8 mouse cellular contexts compared by ENCODE assay signal in the genomic region with DNA sequence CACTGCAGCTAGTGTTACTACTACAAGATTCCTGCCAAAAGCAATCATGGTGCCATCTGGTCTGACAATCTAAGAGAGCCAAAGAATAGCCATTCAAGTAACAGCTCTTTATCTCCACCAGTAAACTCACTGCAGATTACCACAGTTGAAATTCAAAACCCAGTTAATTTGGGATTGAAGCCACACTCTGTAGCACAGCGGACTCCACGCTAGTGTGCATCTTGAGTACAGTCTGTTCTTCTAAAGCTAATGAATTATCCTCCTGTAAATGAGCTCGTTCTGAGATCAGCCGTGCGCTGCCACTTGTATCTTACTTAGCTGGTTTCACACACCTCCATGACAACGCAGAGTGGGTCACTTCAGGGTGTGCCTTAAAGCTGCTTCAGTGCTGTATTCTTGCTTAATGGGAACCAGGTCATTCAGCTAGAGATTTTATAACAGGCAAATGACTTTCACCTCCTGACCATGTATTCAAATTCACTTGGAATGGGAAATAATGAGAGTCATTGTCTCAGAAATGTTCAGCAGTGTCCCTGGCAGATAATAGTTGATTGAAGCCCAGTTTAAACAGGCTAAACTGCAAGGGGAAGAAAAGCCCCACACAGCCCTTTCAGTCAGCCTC.
DNase-seq lines count a peak whose midpoint lies in the region; ATAC-seq and TF ChIP-seq lines count a peak whose summit lies in the region.

No protein-coding gene starts in this region.

- 79% methylated on average over 6 of the region's 6 CpGs for WGBS in hindbrain, embryonic 10.5 days
- WGBS in intestine, embryonic 16.5 days, result 74% methylated on average over 6 of the region's 6 CpGs
- 81% methylated on average over 6 of the region's 6 CpGs for WGBS in stomach, postnatal 0 days

- H3K27ac ChIP-seq in ES-E14 (ENCODE audit: insufficient read depth, low read depth, low read length, poor library complexity, severe bottlenecking), result no peak overlapping the region
- no peak overlapping the region for H3K27ac ChIP-seq in hindbrain, embryonic 10.5 days
- H3K27ac ChIP-seq in intestine, embryonic 16.5 days (ENCODE audit: low read length), result no peak overlapping the region
- H3K27ac ChIP-seq in stomach, postnatal 0 days (replicated peaks), result no peak overlapping the region

- no peak for TF ChIP-seq EP300 in stomach, postnatal 0 days (optimal IDR thresholded peaks at IDR 0.05)

- no peak for TF ChIP-seq CTCF in stomach, postnatal 0 days (IDR thresholded peaks at IDR 0.05; ENCODE audit: low read depth)

- H3K27me3 ChIP-seq in hindbrain, embryonic 10.5 days (ENCODE audit: insufficient read depth, poor library complexity, severe bottlenecking), result no peaks in the 10 kb centered on the region
- H3K27me3 ChIP-seq in intestine, embryonic 16.5 days (replicated peaks; ENCODE audit: control insufficient read depth, insufficient read depth, low read length), result no peaks in the 10 kb centered on the region
- H3K27me3 ChIP-seq in stomach, postnatal 0 days (ENCODE audit: control insufficient read depth, insufficient read depth, low read length), result no peaks in the 10 kb centered on the region

- H3K9ac ChIP-seq in ES-E14 (ENCODE audit: insufficient read depth, low read depth, low read length, poor library complexity, severe bottlenecking), result no peak overlapping the region
- no peak overlapping the region for H3K9ac ChIP-seq in intestine, embryonic 16.5 days (ENCODE audit: low read depth, low read length)
- H3K9ac ChIP-seq in stomach, postnatal 0 days (ENCODE audit: low read length), result no peak overlapping the region

- in situ Hi-C loops in ES-E14 (cut with MboI; ENCODE audit: low sequenced_read_pairs in 2 of 2, unreplicated experiment in 2 of 2), result no loop called here

- peak; percentile 1 for DNase-seq in ES-E14 (ENCODE audit: low read depth, low spot score)
- peak; percentile 60 to 79 for DNase-seq in cerebellum, postnatal 14 days
- DNase-seq in hindbrain, embryonic 10.5 days (ENCODE audit: low spot score), result peak; percentile 3
- DNase-seq in left cerebral cortex, postnatal 36 days (ENCODE audit: low spot score in 2 of 2), result peak; percentile 52 to 54
- DNase-seq in c-Kit-positive CD71-positive TER-119-positive erythroid progenitor cells, embryonic 14.5 days (ENCODE audit: low spot score), result no peak
- DNase-seq in adrenal gland, postnatal 25 days, result no peak
- DNase-seq in stomach, postnatal 0 days (ENCODE audit: low spot score), result no peak

- no peak for ATAC-seq in intestine, embryonic 16.5 days
- no peak for ATAC-seq in stomach, postnatal 0 days (ENCODE audit: low FRiP score, low TSS enrichment)

- no peaks in the 10 kb centered on the region for H3K4me1 ChIP-seq in ES-E14 (ENCODE audit: control insufficient read depth in 2 of 2, insufficient read depth in 2 of 2, low read length in 2 of 2, poor library complexity in 1 of 2)
- H3K4me1 ChIP-seq in hindbrain, embryonic 10.5 days (replicated peaks), result peaks cover 6% of the 10 kb centered on the region; the same call in 1 of the 2 replicates
- no peaks in the 10 kb centered on the region for H3K4me1 ChIP-seq in intestine, embryonic 16.5 days (ENCODE audit: control insufficient read depth, insufficient read depth, low read length)
- H3K4me1 ChIP-seq in stomach, postnatal 0 days (replicated peaks; ENCODE audit: control insufficient read depth, insufficient read depth), result no peaks in the 10 kb centered on the region

- no peaks in the 10 kb centered on the region for H3K9me3 ChIP-seq in ES-E14 (ENCODE audit: control insufficient read depth, insufficient read depth, low read depth, low read length)
- H3K9me3 ChIP-seq in hindbrain, embryonic 10.5 days, result no peaks in the 10 kb centered on the region
- no peaks in the 10 kb centered on the region for H3K9me3 ChIP-seq in intestine, embryonic 16.5 days (ENCODE audit: control insufficient read depth, low read length)
- no peaks in the 10 kb centered on the region for H3K9me3 ChIP-seq in stomach, postnatal 0 days (ENCODE audit: control insufficient read depth, low read length)

- intact Hi-C loops in left cerebral cortex, postnatal 36 days (cut with DNase I), result no loop called here

- no peaks in the 10 kb centered on the region for H3K36me3 ChIP-seq in ES-E14 (ENCODE audit: control insufficient read depth, insufficient read depth, low read length, poor library complexity, severe bottlenecking)
- H3K36me3 ChIP-seq in hindbrain, embryonic 10.5 days, result no peaks in the 10 kb centered on the region
- H3K36me3 ChIP-seq in intestine, embryonic 16.5 days (ENCODE audit: control insufficient read depth, insufficient read depth, low read length), result no peaks in the 10 kb centered on the region
- H3K36me3 ChIP-seq in stomach, postnatal 0 days (ENCODE audit: control insufficient read depth, insufficient read depth, low read length), result no peaks in the 10 kb centered on the region

- H3K4me3 ChIP-seq in ES-E14 (ENCODE audit: insufficient read depth in 1 of 2, low read depth in 1 of 2, low read length in 2 of 2, poor library complexity in 1 of 2, severe bottlenecking in 1 of 2), result no peak overlapping the region
- no peak overlapping the region for H3K4me3 ChIP-seq in hindbrain, embryonic 10.5 days
- no peak overlapping the region for H3K4me3 ChIP-seq in intestine, embryonic 16.5 days (ENCODE audit: low read length)
- H3K4me3 ChIP-seq in stomach, postnatal 0 days (ENCODE audit: low read depth, low read length), result no peak overlapping the region

- H3K4me2 ChIP-seq in intestine, embryonic 16.5 days (ENCODE audit: low read depth, low read length), result no peak overlapping the region
- no peak overlapping the region for H3K4me2 ChIP-seq in stomach, postnatal 0 days (replicated peaks; ENCODE audit: low read depth)

TF ChIP-seq in ES-E14, 5 proteins besides CTCF, POLR2A, EP300 and RAD21:
- TF ChIP-seq ZNF384 (IDR thresholded peaks at IDR 0.05; ENCODE audit: low read depth, low read length), result no peak
- no peak for TF ChIP-seq ZC3H11A (IDR thresholded peaks at IDR 0.05; ENCODE audit: borderline replicate concordance, low read depth, low read length)
- no peak for TF ChIP-seq HCFC1 (IDR thresholded peaks at IDR 0.05; ENCODE audit: borderline replicate concordance, insufficient read depth, low read length)
- no peak for TF ChIP-seq MAFK (IDR thresholded peaks at IDR 0.05; ENCODE audit: insufficient read depth, low read depth, low read length)
- TF ChIP-seq CHD2 (IDR thresholded peaks at IDR 0.05; ENCODE audit: low read depth, low read length), result no peak
TF ChIP-seq in ES-E14: peak in this region for 0.

Comparison
In these comparisons a context has a peak if more than half of its experiments do, and no peak if none do; other contexts are left out.
1. DNase-seq: peak in ES-E14 (single experiment), cerebellum, postnatal 14 days (2 of 2), hindbrain, embryonic 10.5 days (single experiment) and left cerebral cortex, postnatal 36 days (2 of 2); none in c-Kit-positive CD71-positive TER-119-positive erythroid progenitor cells, embryonic 14.5 days (single experiment), adrenal gland, postnatal 25 days (single experiment) and stomach, postnatal 0 days (single experiment).